Mouse (Mus musculus) lung, postnatal 0 days (tissue): ENCODE results near the gene Malsu1.

Experiments used
- CTCF ChIP-seq: IDR thresholded peaks from 2 replicates; pipeline ENCODE4 v1.5.1; 2016; ENCODE audit warnings: antibody characterized with exemption, mild to moderate bottlenecking
- EP300 ChIP-seq: IDR thresholded peaks from 2 replicates; pipeline ENCODE4 v1.6.1; 2016; ENCODE audit warnings: antibody characterized with exemption, mild to moderate bottlenecking, control low read depth

GRCm38 (mm10) chr6:49116241-49116640 lies 42.6 kb downstream of the Malsu1 start:
- no peak for TF ChIP-seq CTCF
- TF ChIP-seq EP300 = no peak
